Mouse (Mus musculus): ENCODE data around the gene 1110032F04Rik. TPM values are rescaled to one million over a fixed set of nuclear protein-coding genes. Genes with fewer than 3 reads are reported as not detected.

1110032F04Rik gene
- total RNA-seq (2023): 10.7 TPM

DNA sequence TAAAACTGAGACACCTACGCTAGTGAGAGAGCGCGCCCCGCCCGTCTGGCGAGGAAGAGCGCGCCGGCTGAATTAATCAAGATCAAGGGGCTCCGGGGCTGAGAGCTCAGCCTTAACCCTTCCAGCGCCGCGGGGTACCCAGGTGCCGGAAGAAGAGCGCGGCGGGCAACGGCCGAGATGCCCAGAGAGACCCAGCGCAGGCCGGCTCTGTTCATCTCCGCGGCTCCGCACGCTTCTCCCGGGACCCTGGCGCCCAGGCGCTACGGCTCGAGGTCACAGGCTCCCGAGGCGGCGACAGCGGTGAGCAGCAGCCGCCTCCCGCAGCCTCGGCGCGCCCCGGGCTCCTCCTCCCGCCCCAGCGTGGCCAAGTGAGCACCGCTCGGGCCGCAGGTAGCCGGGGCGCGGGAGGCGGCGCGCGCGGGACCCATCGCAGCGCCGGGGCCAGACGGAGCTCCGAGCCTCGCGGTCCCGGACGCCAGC is at the start of gene 1110032F04Rik:
Gene 1110032F04Rik, plus strand, starts transcription at position 376 of the 480 bp plus-strand sequence.

Other genes with a start within 250 kb of the 1110032F04Rik start
- 1.5 TPM for gene Il12a, start 178.9 kb upstream of the 1110032F04Rik start, total RNA-seq (2023)
- gene Ift80, start 135.0 kb downstream of the 1110032F04Rik start, total RNA-seq (2023): 84.7 TPM
- 306 TPM for gene Smc4, start 135.2 kb downstream of the 1110032F04Rik start, total RNA-seq (2023)
- gene Trim59, start 175.2 kb downstream of the 1110032F04Rik start, total RNA-seq (2023): 49.1 TPM